ENCODE assay signal across 21 mouse cellular contexts in genomic region chr11:116337000-116337399, GRCm38 (mm10). TPM values are rescaled to one million over a fixed set of nuclear protein-coding genes. Genes with fewer than 3 reads are reported as not detected.
A peak's percentile ranks its signal among the peaks of the same experiment; 100 is the strongest.
DNase-seq lines count a peak whose midpoint lies in the region; ATAC-seq and TF ChIP-seq lines count a peak whose summit lies in the region.
"Had no signal": no experiment of that assay in that cellular context is flagged by ENCODE, and none has a peak within 500 bp of the region (broad histone marks: within the 10 kb centered on the region; RNA-seq: fewer than 3 reads in every experiment).

No protein-coding gene starts in this region.

- no peak for TF ChIP-seq POLR2A in heart, adult 2 months (IDR thresholded peaks at IDR 0.05; ENCODE audit: insufficient read depth, low read depth, low read length)
- no peak for TF ChIP-seq POLR2A in thymus, adult 2 months (IDR thresholded peaks at IDR 0.05; ENCODE audit: control insufficient read depth, extremely low read depth, insufficient read depth, low read length, poor library complexity)

- no peak overlapping the region for H3K27ac ChIP-seq in heart, embryonic 12.5 days (ENCODE audit: poor library complexity, severe bottlenecking)
- H3K27ac ChIP-seq in heart, adult 2 months: no peak overlapping the region
- peak overlapping the region; percentile 43; the same call in 1 of the 2 replicates for H3K27ac ChIP-seq in layer of hippocampus, adult 2 months
- no peak overlapping the region for H3K27ac ChIP-seq in thymus, adult 2 months (ENCODE audit: control insufficient read depth, insufficient read depth, low read length)
- H3K27ac ChIP-seq: embryonic facial prominence, embryonic 15.5 days; heart, embryonic 15.5 days; neural tube, embryonic 13.5 days had no signal

- peaks cover 54% of the 10 kb centered on the region for H3K27me3 ChIP-seq in heart, embryonic 12.5 days (replicated peaks)
- H3K27me3 ChIP-seq in heart, adult 2 months (ENCODE audit: control insufficient read depth, insufficient read depth, low read length): peaks cover 6% of the 10 kb centered on the region
- no peaks in the 10 kb centered on the region; the same call in 1 of the 2 replicates for H3K27me3 ChIP-seq in thymus, adult 2 months (ENCODE audit: control insufficient read depth, insufficient read depth, low read length)

- DNase-seq in heart, adult 2 months: no peak
- DNase-seq in layer of hippocampus, adult 2 months (ENCODE audit: low spot score in 2 of 2): no peak
- DNase-seq in layer of hippocampus, adult 9-11 months: no peak
- no peak for DNase-seq in thymus, adult 2 months
- DNase-seq in thymus, postnatal 14 days: no peak
- DNase-seq in left cerebral cortex, postnatal 4 days: no peak
- DNase-seq in natural killer cell, adult 2 months (ENCODE audit: low spot score in 2 of 2): no peak
- DNase-seq: cerebellum, adult 11 months; gastrocnemius, postnatal 36 days; kidney, postnatal 14 days; lung, embryonic 14.5 days; right cerebral cortex, postnatal 25 days had no signal

- no peak overlapping the region for H3K4me2 ChIP-seq in heart, embryonic 12.5 days
- H3K4me2 ChIP-seq: liver, embryonic 11.5 days had no signal

- no peak for TF ChIP-seq CTCF in heart, adult 2 months (IDR thresholded peaks at IDR 0.05)
- no peak for TF ChIP-seq CTCF in layer of hippocampus, adult 2 months (conservative IDR thresholded peaks at IDR 0.05)
- 0 out of 2 replicates have a peak, but pooled peaks have one; percentile 12 for TF ChIP-seq CTCF in thymus, adult 2 months (IDR thresholded peaks at IDR 0.05; ENCODE audit: borderline replicate concordance, control insufficient read depth, extremely low read depth, insufficient read depth, low read length, poor library complexity)

- intact Hi-C loops in heart, adult 2 months (cut with DNase I): no loop called here
- intact Hi-C loops in left cerebral cortex, postnatal 4 days (cut with DNase I): no loop called here

- H3K36me3 ChIP-seq in heart, embryonic 12.5 days: no peaks in the 10 kb centered on the region
- no peaks in the 10 kb centered on the region for H3K36me3 ChIP-seq in heart, adult 2 months (ENCODE audit: control insufficient read depth, insufficient read depth, low read length)
- no peaks in the 10 kb centered on the region; the same call in 1 of the 2 replicates for H3K36me3 ChIP-seq in thymus, adult 2 months (ENCODE audit: control insufficient read depth, insufficient read depth, low read length)
- H3K36me3 ChIP-seq: embryonic facial prominence, embryonic 15.5 days; heart, embryonic 15.5 days had no signal

- WGBS in heart, embryonic 12.5 days: 54% methylated on average over 12 of the region's 12 CpGs
- 61% methylated on average over 12 of the region's 12 CpGs for WGBS in heart, adult 2 months
- 47% methylated on average over 12 of the region's 12 CpGs for whole genome bisulfite sequencing in thymus, adult 2 months

- no peaks in the 10 kb centered on the region for H3K79me2 ChIP-seq in heart, adult 2 months (replicated peaks; ENCODE audit: control insufficient read depth, insufficient read depth, low read length)

- H3K9me3 ChIP-seq in heart, embryonic 12.5 days (replicated peaks): no peaks in the 10 kb centered on the region
- H3K9me3 ChIP-seq: embryonic facial prominence, embryonic 15.5 days; heart, embryonic 15.5 days; neural tube, embryonic 13.5 days had no signal

- no peak overlapping the region for H3K4me3 ChIP-seq in heart, embryonic 12.5 days
- H3K4me3 ChIP-seq in heart, adult 2 months: no peak overlapping the region
- no peak overlapping the region for H3K4me3 ChIP-seq in layer of hippocampus, adult 2 months
- H3K4me3 ChIP-seq in thymus, adult 2 months (ENCODE audit: control insufficient read depth, insufficient read depth, low read length): no peak overlapping the region
- H3K4me3 ChIP-seq: embryonic facial prominence, embryonic 15.5 days; heart, embryonic 15.5 days; neural tube, embryonic 13.5 days had no signal

- peaks cover 36% of the 10 kb centered on the region for H3K4me1 ChIP-seq in heart, embryonic 12.5 days (replicated peaks)
- H3K4me1 ChIP-seq in heart, adult 2 months (ENCODE audit: control insufficient read depth, insufficient read depth, low read length): no peaks in the 10 kb centered on the region
- peaks cover 37% of the 10 kb centered on the region for H3K4me1 ChIP-seq in thymus, adult 2 months (replicated peaks; ENCODE audit: control insufficient read depth, insufficient read depth, low read length)

- ATAC-seq in heart, embryonic 12.5 days (ENCODE audit: insufficient number of reproducible peaks, low FRiP score): no peak

- H3K9ac ChIP-seq in heart, embryonic 12.5 days: peak overlapping the region; percentile 10; the same call in 1 of the 2 replicates
- no peak overlapping the region for H3K9ac ChIP-seq in heart, adult 2 months (ENCODE audit: low read depth, low read length)
- H3K9ac ChIP-seq: embryonic facial prominence, embryonic 15.5 days; heart, embryonic 15.5 days; lung, embryonic 14.5 days had no signal

- TF ChIP-seq EP300 in heart, adult 2 months (IDR thresholded peaks at IDR 0.05; ENCODE audit: insufficient read depth, low read depth, low read length): no peak

RNA-seq across cellular contexts. Expression of gene Foxj1, which starts 1.8 kb away (rescaled TPM):
- 0.15 and 0.40 TPM in 2 replicates for polyA plus RNA-seq in heart, embryonic 12.5 days (2016; fragmentation: Nextera tagmentation; extraction: Ambion mirVana)
- total RNA-seq in heart, adult 2 months (2021): not detected
- 5.1 TPM in 1 of 2 replicates, not detected in the other for polyA plus RNA-seq in heart, adult 2 months (2012; rRNA removed)
- 1 to 10 TPM; 4.3 to 5.9 TPM for total RNA-seq in layer of hippocampus, adult 2 months (2021)
- polyA plus RNA-seq in thymus, adult 2 months (2012; rRNA removed): 6.9 TPM in 2 replicates
- 1 to 10 TPM; 6.6 to 9.3 TPM for total RNA-seq in left cerebral cortex, postnatal 4 days (2021)
- total RNA-seq: common myeloid progenitor, adult 5-6 weeks; gastrocnemius, postnatal 36 days had no signal

RNA-seq across cellular contexts. Expression of gene Exoc7, which starts 30.0 kb away (rescaled TPM):
- 47.8 and 51.3 TPM in 2 replicates for polyA plus RNA-seq in heart, embryonic 12.5 days (2016; fragmentation: Nextera tagmentation; extraction: Ambion mirVana)
- total RNA-seq in heart, adult 2 months (2021): 10 to 100 TPM; 43.7 to 44.0 TPM
- 28.0 and 29.7 TPM in 2 replicates for polyA plus RNA-seq in heart, adult 2 months (2012; rRNA removed)
- 10 to 100 TPM; 83.2 to 94.8 TPM for total RNA-seq in layer of hippocampus, adult 2 months (2021)
- 50.7 and 51.6 TPM in 2 replicates for polyA plus RNA-seq in thymus, adult 2 months (2012; rRNA removed)
- total RNA-seq in left cerebral cortex, postnatal 4 days (2021): 100 to 1,000 TPM; 112 to 117 TPM

RNA-seq across cellular contexts. Expression of gene Galr2, which starts 56.3 kb away (rescaled TPM):
- polyA plus RNA-seq in heart, embryonic 12.5 days (2016; fragmentation: Nextera tagmentation; extraction: Ambion mirVana): 0.09 TPM in 1 of 2 replicates, not detected in the other
- total RNA-seq in heart, adult 2 months (2021): not detected
- polyA plus RNA-seq in heart, adult 2 months (2012; rRNA removed): 0.18 and 0.32 TPM in 2 replicates
- total RNA-seq in layer of hippocampus, adult 2 months (2021): not detected
- 0.59 and 1.1 TPM in 2 replicates for polyA plus RNA-seq in thymus, adult 2 months (2012; rRNA removed)
- total RNA-seq in left cerebral cortex, postnatal 4 days (2021): under 1 TPM; 0.18 to 0.20 TPM
- total RNA-seq: common myeloid progenitor, adult 5-6 weeks; layer of hippocampus, postnatal 10 days; left cerebral cortex, postnatal 10 days; megakaryocyte-erythroid progenitor cell, adult 5-6 weeks had no signal
- polyA plus RNA-seq: lung, embryonic 14.5 days had no signal

Comparison
In these comparisons a context has a peak if more than half of its experiments do, and no peak if none do; other contexts are left out.
1. RNA of gene Foxj1, which starts 1.8 kb away (total RNA-seq): 6.6 to 9.3 TPM in left cerebral cortex, postnatal 4 days and 4.3 to 5.9 TPM in layer of hippocampus, adult 2 months; not detected in heart, adult 2 months; every median in the first group is over 4 times any median in the second.